Mouse (Mus musculus): Measurements from ENCODE around the gene Gm17428. TPM values are rescaled to one million over a fixed set of nuclear protein-coding genes. Genes with fewer than 3 reads are reported as not detected.
"Not testable (repeated sequence)": the region's sequence is repeated elsewhere in the genome, so short reads cannot be mapped to it uniquely, and the experiment has no call there.

Gm17428 gene
- polyA plus RNA-seq, 1 experiment from 2014 or later: not detected

DNA sequence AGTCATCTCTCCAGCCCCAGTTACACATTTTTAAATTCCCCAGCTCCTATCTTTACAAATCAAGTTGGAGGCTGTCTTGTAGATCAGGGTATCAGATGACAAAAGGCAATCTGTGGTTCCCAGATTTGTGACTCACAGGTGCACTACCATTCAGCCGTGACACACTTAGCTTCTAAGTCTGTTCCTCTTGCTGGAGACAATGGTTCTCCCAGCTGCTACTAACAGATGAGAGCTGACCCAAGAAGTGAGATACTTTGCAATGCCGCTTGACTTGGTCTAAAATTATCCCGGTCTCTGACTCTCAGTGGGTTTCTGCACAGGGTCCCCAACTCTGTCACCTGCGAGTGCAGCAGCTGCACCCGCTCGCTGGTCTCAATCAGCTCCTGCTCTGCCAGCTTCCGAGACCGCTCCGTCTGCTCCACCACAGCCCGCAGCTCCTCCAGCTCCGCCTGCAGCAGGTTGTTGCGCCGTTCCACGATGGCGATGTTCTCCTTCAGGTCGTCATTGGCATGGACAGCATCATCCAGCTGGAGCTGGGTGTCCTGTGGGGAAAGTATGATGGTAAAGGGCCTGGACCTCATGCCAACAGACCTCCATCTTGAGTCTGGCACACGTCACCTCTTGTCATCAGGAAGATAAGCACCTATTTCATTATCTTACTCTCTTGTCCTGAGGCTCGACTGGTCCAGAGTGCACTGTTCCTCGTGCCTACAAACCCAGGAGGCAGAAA lies 30.6 kb upstream of the Gm17428 start:
- no peaks in the 10 kb centered on the region for H3K27me3 ChIP-seq (ENCODE audit: control insufficient read depth, insufficient read depth, low read length)
- 79% methylated on average over 19 of the region's 19 CpGs for WGBS
- no peaks in the 10 kb centered on the region for H3K36me3 ChIP-seq (ENCODE audit: control insufficient read depth, insufficient read depth, low read length)
- H3K4me2 ChIP-seq (ENCODE audit: low read depth, severe bottlenecking): no peak overlapping the region
- no peak for ATAC-seq (ENCODE audit: insufficient number of reproducible peaks, low FRiP score, low TSS enrichment, low read depth)
- DNase-seq (ENCODE audit: low spot score): no peak
- H3K9ac ChIP-seq (ENCODE audit: low read length): no peak overlapping the region
- H3K9me3 ChIP-seq (ENCODE audit: control insufficient read depth, low read length): no peaks in the 10 kb centered on the region
- H3K4me3 ChIP-seq (ENCODE audit: low read depth, low read length): no peak overlapping the region
- no peaks in the 10 kb centered on the region for H3K4me1 ChIP-seq (ENCODE audit: control insufficient read depth, insufficient read depth, low read length)
- H3K27ac ChIP-seq (replicated peaks; ENCODE audit: low read depth, low read length): no peak overlapping the region

DNA sequence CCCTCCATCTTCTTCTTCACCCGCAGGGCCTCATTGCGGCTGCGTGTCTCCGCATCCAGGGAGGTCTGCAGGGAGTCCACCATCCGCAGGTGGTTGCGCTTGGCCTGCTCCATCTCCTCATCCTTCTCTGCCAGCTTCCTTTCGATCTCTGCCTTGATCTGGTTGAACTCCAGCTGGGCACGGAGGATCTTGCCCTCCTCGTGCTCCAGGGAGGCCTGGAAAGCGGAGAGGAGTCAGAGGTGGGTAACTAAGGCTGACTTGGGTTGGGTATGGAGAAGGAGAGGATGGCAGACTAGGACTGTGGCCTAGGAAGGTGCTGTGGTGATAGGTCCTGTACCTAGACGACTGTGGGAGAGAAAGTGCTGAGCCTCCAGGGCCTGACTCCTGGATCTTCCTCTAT lies 29.7 kb upstream of the Gm17428 start:
- 88% methylated on average over 11 of the region's 11 CpGs for WGBS
- H3K27me3 ChIP-seq (ENCODE audit: control insufficient read depth, insufficient read depth, low read length); ATAC-seq (ENCODE audit: insufficient number of reproducible peaks, low FRiP score, low TSS enrichment, low read depth); H3K27ac ChIP-seq (replicated peaks; ENCODE audit: low read depth, low read length); H3K9me3 ChIP-seq (ENCODE audit: control insufficient read depth, low read length); H3K4me1 ChIP-seq (ENCODE audit: control insufficient read depth, insufficient read depth, low read length); H3K36me3 ChIP-seq (ENCODE audit: control insufficient read depth, insufficient read depth, low read length); H3K9ac ChIP-seq (ENCODE audit: low read length); H3K4me2 ChIP-seq (ENCODE audit: low read depth, severe bottlenecking); DNase-seq (ENCODE audit: low spot score); H3K4me3 ChIP-seq (ENCODE audit: low read depth, low read length): not testable (repeated sequence)

DNA sequence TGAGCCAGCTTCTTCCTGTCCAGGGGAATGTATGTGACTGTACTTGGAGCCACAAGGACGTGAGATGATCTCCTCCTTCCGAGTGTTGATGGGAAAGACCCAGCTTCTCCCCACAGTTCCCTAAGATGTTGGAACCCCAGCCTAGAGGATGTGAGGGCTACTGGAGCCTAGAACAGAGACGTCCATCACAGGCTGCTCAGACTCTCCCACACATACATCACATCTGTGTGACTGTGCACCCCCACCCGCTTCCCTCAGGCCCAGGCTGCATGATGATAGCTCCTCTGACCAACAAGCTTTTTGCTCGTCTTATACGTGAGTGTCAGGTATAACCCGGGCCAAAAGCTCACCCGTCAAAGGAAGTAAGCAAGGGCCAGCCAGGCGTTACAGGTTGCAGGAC lies 28.0 kb upstream of the Gm17428 start:
- no peak overlapping the region for H3K9ac ChIP-seq (ENCODE audit: low read length)
- no peak overlapping the region for H3K4me2 ChIP-seq (ENCODE audit: low read depth, severe bottlenecking)
- no peaks in the 10 kb centered on the region for H3K4me1 ChIP-seq (ENCODE audit: control insufficient read depth, insufficient read depth, low read length)
- no peaks in the 10 kb centered on the region for H3K9me3 ChIP-seq (ENCODE audit: control insufficient read depth, low read length)
- no peak overlapping the region for H3K4me3 ChIP-seq (ENCODE audit: low read depth, low read length)
- DNase-seq (ENCODE audit: low spot score) (no peak), ATAC-seq (ENCODE audit: insufficient number of reproducible peaks, low FRiP score, low TSS enrichment, low read depth) (no peak)
- 86% methylated on average over 9 of the region's 9 CpGs for WGBS
- peaks cover 4% of the 10 kb centered on the region; the same call in 1 of the 2 replicates for H3K27me3 ChIP-seq (ENCODE audit: control insufficient read depth, insufficient read depth, low read length)
- no peaks in the 10 kb centered on the region for H3K36me3 ChIP-seq (ENCODE audit: control insufficient read depth, insufficient read depth, low read length)
- no peak overlapping the region for H3K27ac ChIP-seq (replicated peaks; ENCODE audit: low read depth, low read length)

DNA sequence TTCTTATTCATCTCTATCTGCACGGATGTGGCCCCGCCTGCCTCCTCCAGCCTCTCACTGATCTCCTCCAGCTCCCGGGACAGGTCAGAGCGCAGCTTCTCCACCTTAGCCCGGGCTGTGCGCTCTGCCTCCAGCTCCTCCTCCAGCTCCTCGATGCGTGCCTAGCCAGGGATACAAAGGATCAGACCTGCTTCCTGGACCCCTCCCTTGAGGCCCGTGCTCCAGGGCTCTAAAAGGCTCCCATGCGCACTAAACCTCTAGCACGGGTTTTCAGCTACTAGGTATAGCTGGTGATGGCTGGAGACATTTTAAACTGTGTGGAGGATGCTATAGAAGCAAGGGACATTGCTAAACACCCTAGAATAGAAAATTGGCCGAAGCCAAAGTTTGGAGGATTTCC lies 26.2 kb upstream of the Gm17428 start:
- no peak for ATAC-seq (ENCODE audit: insufficient number of reproducible peaks, low FRiP score, low TSS enrichment, low read depth)
- WGBS: 59% methylated on average over 12 of the region's 12 CpGs

DNA sequence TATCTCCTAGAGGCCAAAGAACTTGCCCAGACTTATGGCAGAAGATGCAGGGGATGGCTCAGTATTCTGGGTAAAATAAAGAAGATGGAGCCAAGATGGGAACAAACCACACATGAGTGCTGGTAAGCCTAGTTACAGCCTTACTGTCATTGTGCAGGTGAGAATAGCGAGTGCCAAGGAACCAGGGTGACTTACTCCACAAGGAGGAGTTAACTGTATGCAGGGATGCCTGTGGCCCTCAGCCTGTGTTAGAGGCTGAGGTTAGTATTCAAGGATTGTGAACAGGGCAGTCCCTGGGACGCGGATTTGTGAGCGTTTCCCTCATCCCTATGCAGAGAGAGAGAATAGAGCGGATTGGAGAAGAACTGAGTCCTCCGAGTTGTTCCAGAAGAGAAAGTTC lies 25.1 kb upstream of the Gm17428 start:
- H3K4me2 ChIP-seq (ENCODE audit: low read depth, severe bottlenecking): no peak overlapping the region
- no peak for DNase-seq (ENCODE audit: low spot score)
- 91% methylated on average over 6 of the region's 6 CpGs for WGBS
- no peaks in the 10 kb centered on the region for H3K36me3 ChIP-seq (ENCODE audit: control insufficient read depth, insufficient read depth, low read length)
- no peaks in the 10 kb centered on the region for H3K9me3 ChIP-seq (ENCODE audit: control insufficient read depth, low read length)
- no peak overlapping the region for H3K27ac ChIP-seq (replicated peaks; ENCODE audit: low read depth, low read length)
- H3K27me3 ChIP-seq (ENCODE audit: control insufficient read depth, insufficient read depth, low read length): peaks cover 4% of the 10 kb centered on the region; the same call in 1 of the 2 replicates
- H3K9ac ChIP-seq (ENCODE audit: low read length): no peak overlapping the region
- ATAC-seq (ENCODE audit: insufficient number of reproducible peaks, low FRiP score, low TSS enrichment, low read depth): no peak
- H3K4me1 ChIP-seq (ENCODE audit: control insufficient read depth, insufficient read depth, low read length): no peaks in the 10 kb centered on the region
- no peak overlapping the region for H3K4me3 ChIP-seq (ENCODE audit: low read depth, low read length)

More for the DNA sequence above, 26.2 kb upstream of the Gm17428 start:
- no peak overlapping the region for H3K27ac ChIP-seq (replicated peaks; ENCODE audit: low read depth, low read length)
- no peak overlapping the region for H3K4me2 ChIP-seq (ENCODE audit: low read depth, severe bottlenecking)
- H3K9me3 ChIP-seq (ENCODE audit: control insufficient read depth, low read length): no peaks in the 10 kb centered on the region
- no peaks in the 10 kb centered on the region for H3K36me3 ChIP-seq (ENCODE audit: control insufficient read depth, insufficient read depth, low read length)
- H3K4me1 ChIP-seq (ENCODE audit: control insufficient read depth, insufficient read depth, low read length): no peaks in the 10 kb centered on the region
- no peak overlapping the region for H3K9ac ChIP-seq (ENCODE audit: low read length)
- peaks cover 4% of the 10 kb centered on the region; the same call in 1 of the 2 replicates for H3K27me3 ChIP-seq (ENCODE audit: control insufficient read depth, insufficient read depth, low read length)
- H3K4me3 ChIP-seq (ENCODE audit: low read depth, low read length): no peak overlapping the region
- DNase-seq (ENCODE audit: low spot score): no peak

DNA sequence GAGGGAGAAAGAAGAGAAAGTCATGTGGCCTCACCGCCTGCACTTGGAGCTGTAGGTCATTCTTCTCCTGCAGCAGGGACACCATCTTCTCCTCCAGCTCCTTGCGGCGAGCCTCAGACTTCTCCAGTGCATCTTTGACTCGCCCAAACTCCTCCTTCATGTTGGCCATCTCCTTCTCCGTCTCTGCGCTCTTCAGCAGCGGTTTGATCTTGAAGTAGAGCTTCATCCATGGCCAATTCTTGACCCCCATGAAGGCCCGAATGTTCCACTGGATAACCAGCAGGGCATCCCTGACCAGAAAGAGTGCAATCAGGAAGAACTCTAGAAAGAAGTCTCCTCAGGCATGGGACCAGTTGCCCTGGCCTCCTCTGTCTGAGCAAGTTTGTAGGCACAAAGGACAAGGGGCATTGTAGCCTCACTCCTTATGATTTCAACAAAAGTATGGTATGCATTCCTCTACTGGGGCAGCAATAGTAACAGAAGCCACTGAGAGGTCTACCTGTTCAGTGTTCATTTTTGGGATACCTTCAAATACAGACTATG lies 23.0 kb upstream of the Gm17428 start:
- DNase-seq (ENCODE audit: low spot score) (no peak), ATAC-seq (ENCODE audit: insufficient number of reproducible peaks, low FRiP score, low TSS enrichment, low read depth) (no peak)
- 94% methylated on average over 8 of the region's 8 CpGs for WGBS
- H3K9me3 ChIP-seq (ENCODE audit: control insufficient read depth, low read length): no peaks in the 10 kb centered on the region
- no peak overlapping the region for H3K4me2 ChIP-seq (ENCODE audit: low read depth, severe bottlenecking)
- no peak overlapping the region for H3K27ac ChIP-seq (replicated peaks; ENCODE audit: low read depth, low read length)
- no peak overlapping the region for H3K9ac ChIP-seq (ENCODE audit: low read length)
- H3K4me3 ChIP-seq (ENCODE audit: low read depth, low read length): no peak overlapping the region
- H3K4me1 ChIP-seq (ENCODE audit: control insufficient read depth, insufficient read depth, low read length): no peaks in the 10 kb centered on the region
- H3K27me3 ChIP-seq (ENCODE audit: control insufficient read depth, insufficient read depth, low read length): peaks cover 4% of the 10 kb centered on the region; the same call in 1 of the 2 replicates
- H3K36me3 ChIP-seq (ENCODE audit: control insufficient read depth, insufficient read depth, low read length): no peaks in the 10 kb centered on the region

DNA sequence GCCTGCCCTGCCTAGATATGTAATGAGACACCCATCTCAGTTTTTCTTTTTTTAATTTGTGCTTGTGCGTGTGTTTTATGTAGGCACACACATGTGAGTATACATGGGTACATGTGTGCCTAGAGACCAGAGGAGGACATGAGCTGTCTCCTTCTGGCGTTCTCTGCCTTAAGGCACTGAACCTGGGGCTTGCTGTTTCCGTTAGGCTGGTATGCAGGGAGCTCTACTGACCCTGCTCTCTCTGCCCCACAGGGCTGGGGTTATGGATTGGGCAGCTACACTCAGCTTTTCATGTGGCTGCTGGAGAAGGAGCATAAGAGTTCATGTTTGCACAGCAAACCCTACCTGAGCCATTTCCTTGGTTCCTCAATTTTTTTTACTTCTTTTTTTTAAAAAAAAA lies 22.3 kb upstream of the Gm17428 start:
- 68% methylated on average over 3 of the region's 3 CpGs for WGBS
- H3K27ac ChIP-seq (replicated peaks; ENCODE audit: low read depth, low read length): no peak overlapping the region
- DNase-seq (ENCODE audit: low spot score) (no peak), ATAC-seq (ENCODE audit: insufficient number of reproducible peaks, low FRiP score, low TSS enrichment, low read depth) (no peak)
- H3K4me3 ChIP-seq (ENCODE audit: low read depth, low read length): no peak overlapping the region
- H3K27me3 ChIP-seq (ENCODE audit: control insufficient read depth, insufficient read depth, low read length): peaks cover 4% of the 10 kb centered on the region; the same call in 1 of the 2 replicates
- H3K36me3 ChIP-seq (ENCODE audit: control insufficient read depth, insufficient read depth, low read length): no peaks in the 10 kb centered on the region
- no peaks in the 10 kb centered on the region for H3K4me1 ChIP-seq (ENCODE audit: control insufficient read depth, insufficient read depth, low read length)
- H3K4me2 ChIP-seq (ENCODE audit: low read depth, severe bottlenecking): no peak overlapping the region
- no peak overlapping the region for H3K9ac ChIP-seq (ENCODE audit: low read length)
- H3K9me3 ChIP-seq (ENCODE audit: control insufficient read depth, low read length): no peaks in the 10 kb centered on the region

DNA sequence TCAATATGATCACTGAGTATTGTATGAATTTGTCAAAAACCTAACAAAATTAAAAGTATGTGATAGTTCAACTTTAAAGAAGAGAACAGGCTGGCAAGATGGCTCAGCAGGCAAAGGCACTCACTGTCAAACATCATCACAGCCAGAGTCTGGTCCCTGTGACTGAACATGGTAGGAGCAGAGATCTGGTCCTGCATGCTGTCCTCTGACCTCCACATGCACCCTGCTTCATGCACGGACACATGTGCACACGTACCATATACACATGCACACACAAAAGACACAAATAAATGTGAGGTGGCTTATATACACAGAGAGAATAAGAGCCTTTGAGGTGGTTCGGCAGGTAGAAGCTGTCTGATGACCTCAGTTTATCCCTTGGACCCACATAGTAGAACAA lies 21.3 kb upstream of the Gm17428 start:
- 87% methylated on average over 3 of the region's 3 CpGs for WGBS
- H3K27ac ChIP-seq (replicated peaks; ENCODE audit: low read depth, low read length): no peak overlapping the region
- no peak for ATAC-seq (ENCODE audit: insufficient number of reproducible peaks, low FRiP score, low TSS enrichment, low read depth)

More for the DNA sequence above, 21.3 kb upstream of the Gm17428 start:
- H3K27me3 ChIP-seq (ENCODE audit: control insufficient read depth, insufficient read depth, low read length): peaks cover 4% of the 10 kb centered on the region; the same call in 1 of the 2 replicates
- no peak overlapping the region for H3K9ac ChIP-seq (ENCODE audit: low read length)
- H3K9me3 ChIP-seq (ENCODE audit: control insufficient read depth, low read length): no peaks in the 10 kb centered on the region
- no peak for DNase-seq (ENCODE audit: low spot score)
- no peak overlapping the region for H3K4me3 ChIP-seq (ENCODE audit: low read depth, low read length)
- no peaks in the 10 kb centered on the region for H3K4me1 ChIP-seq (ENCODE audit: control insufficient read depth, insufficient read depth, low read length)
- no peaks in the 10 kb centered on the region for H3K36me3 ChIP-seq (ENCODE audit: control insufficient read depth, insufficient read depth, low read length)
- H3K4me2 ChIP-seq (ENCODE audit: low read depth, severe bottlenecking): no peak overlapping the region

Measured in limb, embryonic 11.5 days (tissue).